ENCODE assay signal across 22 mouse cellular contexts in genomic region chr11:55589376-55590167, GRCm38 (mm10). TPM values are rescaled to one million over a fixed set of nuclear protein-coding genes. Genes with fewer than 3 reads are reported as not detected.
DNase-seq lines count a peak whose midpoint lies in the region; ATAC-seq and TF ChIP-seq lines count a peak whose summit lies in the region.
"Had no signal": no experiment of that assay in that cellular context is flagged by ENCODE, and none has a peak within 500 bp of the region (broad histone marks: within the 10 kb centered on the region; RNA-seq: fewer than 3 reads in every experiment).

No protein-coding gene starts in this region.

- H3K4me2 ChIP-seq in intestine, postnatal 0 days (replicated peaks; ENCODE audit: low read depth) = no peak overlapping the region
- H3K4me2 ChIP-seq in intestine, embryonic 16.5 days (ENCODE audit: low read depth, low read length) = no peak overlapping the region
- H3K4me2 ChIP-seq in midbrain, postnatal 0 days (ENCODE audit: low read depth, low read length, poor library complexity, severe bottlenecking) = no peak overlapping the region
- H3K4me2 ChIP-seq in midbrain, embryonic 14.5 days (ENCODE audit: low read length) = no peak overlapping the region
- H3K4me2 ChIP-seq in stomach, postnatal 0 days (replicated peaks; ENCODE audit: low read depth) = no peak overlapping the region
- H3K4me2 ChIP-seq: embryonic facial prominence, embryonic 13.5 days; heart, embryonic 13.5 days; limb, embryonic 13.5 days had no signal

- DNase-seq in cerebellum, adult 2 months = peak in 1 of 2 experiments; percentile 2
- DNase-seq in cerebellum, postnatal 25 days = no peak
- DNase-seq in midbrain, postnatal 0 days (ENCODE audit: low spot score) = peak; percentile 52
- no peak for DNase-seq in midbrain, embryonic 14.5 days
- no peak for DNase-seq in stomach, postnatal 0 days (ENCODE audit: low spot score)
- DNase-seq in heart, adult 2 months = no peak
- DNase-seq: adrenal gland, postnatal 14 days; cerebellum, adult 8-10 months; kidney, adult 2 months; thymus, postnatal 4 days had no signal

- intact Hi-C loops in heart, adult 2 months (cut with DNase I) = no loop called here

- no peaks in the 10 kb centered on the region for H3K4me1 ChIP-seq in cerebellum, adult 2 months (ENCODE audit: control insufficient read depth, insufficient read depth, low read length)
- H3K4me1 ChIP-seq in intestine, postnatal 0 days (replicated peaks; ENCODE audit: control insufficient read depth, insufficient read depth, low read length) = no peaks in the 10 kb centered on the region
- no peaks in the 10 kb centered on the region for H3K4me1 ChIP-seq in intestine, embryonic 16.5 days (ENCODE audit: control insufficient read depth, insufficient read depth, low read length)
- H3K4me1 ChIP-seq in midbrain, postnatal 0 days (ENCODE audit: insufficient read depth, low read length) = no peaks in the 10 kb centered on the region
- no peaks in the 10 kb centered on the region for H3K4me1 ChIP-seq in midbrain, embryonic 14.5 days (ENCODE audit: control insufficient read depth, insufficient read depth, low read length)
- H3K4me1 ChIP-seq in stomach, postnatal 0 days (replicated peaks; ENCODE audit: control insufficient read depth, insufficient read depth) = no peaks in the 10 kb centered on the region
- H3K4me1 ChIP-seq in heart, adult 2 months (ENCODE audit: control insufficient read depth, insufficient read depth, low read length) = no peaks in the 10 kb centered on the region
- H3K4me1 ChIP-seq: embryonic facial prominence, embryonic 13.5 days; heart, embryonic 13.5 days; limb, embryonic 13.5 days had no signal

- no peak overlapping the region for H3K4me3 ChIP-seq in cerebellum, adult 2 months (replicated peaks; ENCODE audit: insufficient read depth, low read depth, low read length)
- no peak overlapping the region for H3K4me3 ChIP-seq in intestine, postnatal 0 days (ENCODE audit: low read depth, low read length)
- no peak overlapping the region for H3K4me3 ChIP-seq in intestine, embryonic 16.5 days (ENCODE audit: low read length)
- no peak overlapping the region for H3K4me3 ChIP-seq in midbrain, postnatal 0 days (ENCODE audit: low read depth, low read length)
- H3K4me3 ChIP-seq in midbrain, embryonic 14.5 days (replicated peaks; ENCODE audit: low read depth, low read length) = no peak overlapping the region
- H3K4me3 ChIP-seq in stomach, postnatal 0 days (ENCODE audit: low read depth, low read length) = no peak overlapping the region
- H3K4me3 ChIP-seq in heart, adult 2 months = no peak overlapping the region
- H3K4me3 ChIP-seq: embryonic facial prominence, embryonic 13.5 days; heart, embryonic 13.5 days; limb, embryonic 13.5 days had no signal

- no peaks in the 10 kb centered on the region for H3K9me3 ChIP-seq in intestine, postnatal 0 days (ENCODE audit: control insufficient read depth)
- no peaks in the 10 kb centered on the region for H3K9me3 ChIP-seq in intestine, embryonic 16.5 days (ENCODE audit: control insufficient read depth, low read length)
- no peaks in the 10 kb centered on the region for H3K9me3 ChIP-seq in midbrain, postnatal 0 days (ENCODE audit: low read length)
- no peaks in the 10 kb centered on the region for H3K9me3 ChIP-seq in midbrain, embryonic 14.5 days (ENCODE audit: control insufficient read depth, low read length)
- H3K9me3 ChIP-seq in stomach, postnatal 0 days (ENCODE audit: control insufficient read depth, low read length) = no peaks in the 10 kb centered on the region
- H3K9me3 ChIP-seq: embryonic facial prominence, embryonic 13.5 days; heart, embryonic 13.5 days; limb, embryonic 13.5 days had no signal

- no peaks in the 10 kb centered on the region for H3K79me2 ChIP-seq in heart, adult 2 months (replicated peaks; ENCODE audit: control insufficient read depth, insufficient read depth, low read length)

- ATAC-seq in intestine, postnatal 0 days = no peak
- ATAC-seq in intestine, embryonic 16.5 days = no peak
- no peak for ATAC-seq in midbrain, postnatal 0 days (ENCODE audit: low FRiP score)
- no peak for ATAC-seq in midbrain, embryonic 14.5 days (ENCODE audit: low FRiP score, low TSS enrichment)
- no peak for ATAC-seq in stomach, postnatal 0 days (ENCODE audit: low FRiP score, low TSS enrichment)
- ATAC-seq: lung, postnatal 0 days had no signal

- WGBS in cerebellum, adult 2 months = 71% methylated on average over 9 of the region's 9 CpGs
- 67% methylated on average over 9 of the region's 9 CpGs for WGBS in intestine, postnatal 0 days
- 78% methylated on average over 9 of the region's 9 CpGs for WGBS in intestine, embryonic 16.5 days
- 77% methylated on average over 9 of the region's 9 CpGs for WGBS in midbrain, postnatal 0 days
- 86% methylated on average over 9 of the region's 9 CpGs for WGBS in midbrain, embryonic 14.5 days
- WGBS in stomach, postnatal 0 days = 69% methylated on average over 9 of the region's 9 CpGs
- 75% methylated on average over 9 of the region's 9 CpGs for WGBS in heart, adult 2 months

- no peaks in the 10 kb centered on the region for H3K27me3 ChIP-seq in cerebellum, adult 2 months (ENCODE audit: control insufficient read depth, insufficient read depth, low read length)
- H3K27me3 ChIP-seq in intestine, postnatal 0 days (replicated peaks; ENCODE audit: control insufficient read depth, insufficient read depth, low read length) = no peaks in the 10 kb centered on the region
- no peaks in the 10 kb centered on the region for H3K27me3 ChIP-seq in intestine, embryonic 16.5 days (replicated peaks; ENCODE audit: control insufficient read depth, insufficient read depth, low read length)
- no peaks in the 10 kb centered on the region for H3K27me3 ChIP-seq in midbrain, postnatal 0 days (ENCODE audit: insufficient read depth, low read length)
- no peaks in the 10 kb centered on the region for H3K27me3 ChIP-seq in midbrain, embryonic 14.5 days (ENCODE audit: control insufficient read depth, insufficient read depth, low read length)
- H3K27me3 ChIP-seq in stomach, postnatal 0 days (ENCODE audit: control insufficient read depth, insufficient read depth, low read length) = no peaks in the 10 kb centered on the region
- no peaks in the 10 kb centered on the region for H3K27me3 ChIP-seq in heart, adult 2 months (ENCODE audit: control insufficient read depth, insufficient read depth, low read length)
- H3K27me3 ChIP-seq: embryonic facial prominence, embryonic 13.5 days; heart, embryonic 13.5 days; limb, embryonic 13.5 days had no signal

- H3K27ac ChIP-seq in cerebellum, adult 2 months (ENCODE audit: insufficient read depth, low read length) = no peak overlapping the region
- H3K27ac ChIP-seq in intestine, postnatal 0 days (ENCODE audit: low read depth, low read length) = no peak overlapping the region
- H3K27ac ChIP-seq in intestine, embryonic 16.5 days (ENCODE audit: low read length) = no peak overlapping the region
- H3K27ac ChIP-seq in midbrain, postnatal 0 days (ENCODE audit: low read depth, low read length) = no peak overlapping the region
- H3K27ac ChIP-seq in midbrain, embryonic 14.5 days (replicated peaks; ENCODE audit: low read depth, low read length) = no peak overlapping the region
- H3K27ac ChIP-seq in stomach, postnatal 0 days (replicated peaks) = no peak overlapping the region
- H3K27ac ChIP-seq in heart, adult 2 months = no peak overlapping the region
- H3K27ac ChIP-seq: embryonic facial prominence, embryonic 13.5 days; heart, embryonic 13.5 days; limb, embryonic 13.5 days; liver, embryonic 14.5 days had no signal

- TF ChIP-seq CTCF in cerebellum, adult 2 months (IDR thresholded peaks at IDR 0.05; ENCODE audit: borderline replicate concordance, insufficient read depth, low read depth, low read length) = peak; percentile 15; the same call in 1 of the 2 replicates
- peak; percentile 28; the same call in 1 of the 2 replicates for TF ChIP-seq CTCF in intestine, postnatal 0 days (IDR thresholded peaks at IDR 0.05; ENCODE audit: low read depth)
- TF ChIP-seq CTCF in midbrain, postnatal 0 days (IDR thresholded peaks at IDR 0.05) = peak; percentile 53
- 0 out of 2 replicates have a peak, but pooled peaks have one; percentile 22 for TF ChIP-seq CTCF in stomach, postnatal 0 days (IDR thresholded peaks at IDR 0.05; ENCODE audit: low read depth)
- no peak for TF ChIP-seq CTCF in heart, adult 2 months (IDR thresholded peaks at IDR 0.05)

- no peak overlapping the region for H3K9ac ChIP-seq in intestine, postnatal 0 days (ENCODE audit: low read depth, low read length)
- H3K9ac ChIP-seq in intestine, embryonic 16.5 days (ENCODE audit: low read depth, low read length) = no peak overlapping the region
- no peak overlapping the region for H3K9ac ChIP-seq in midbrain, postnatal 0 days (replicated peaks; ENCODE audit: low read length, poor library complexity, severe bottlenecking)
- H3K9ac ChIP-seq in midbrain, embryonic 14.5 days (replicated peaks; ENCODE audit: low read length) = no peak overlapping the region
- H3K9ac ChIP-seq in stomach, postnatal 0 days (ENCODE audit: low read length) = no peak overlapping the region
- H3K9ac ChIP-seq in heart, adult 2 months (ENCODE audit: low read depth, low read length) = no peak overlapping the region
- H3K9ac ChIP-seq: embryonic facial prominence, embryonic 13.5 days; heart, embryonic 13.5 days; limb, embryonic 13.5 days; liver, embryonic 14.5 days had no signal

- no peak for TF ChIP-seq POLR2A in cerebellum, adult 2 months (IDR thresholded peaks at IDR 0.05; ENCODE audit: borderline replicate concordance, insufficient read depth, low read length)
- no peak for TF ChIP-seq POLR2A in heart, adult 2 months (IDR thresholded peaks at IDR 0.05; ENCODE audit: insufficient read depth, low read depth, low read length)

- H3K36me3 ChIP-seq in intestine, postnatal 0 days (ENCODE audit: control insufficient read depth, insufficient read depth) = no peaks in the 10 kb centered on the region
- H3K36me3 ChIP-seq in intestine, embryonic 16.5 days (ENCODE audit: control insufficient read depth, insufficient read depth, low read length) = no peaks in the 10 kb centered on the region
- H3K36me3 ChIP-seq in midbrain, postnatal 0 days (ENCODE audit: insufficient read depth, low read length) = no peaks in the 10 kb centered on the region
- no peaks in the 10 kb centered on the region for H3K36me3 ChIP-seq in midbrain, embryonic 14.5 days (ENCODE audit: control insufficient read depth, insufficient read depth, low read length)
- no peaks in the 10 kb centered on the region for H3K36me3 ChIP-seq in stomach, postnatal 0 days (ENCODE audit: control insufficient read depth, insufficient read depth, low read length)
- H3K36me3 ChIP-seq in heart, adult 2 months (ENCODE audit: control insufficient read depth, insufficient read depth, low read length) = no peaks in the 10 kb centered on the region
- H3K36me3 ChIP-seq: embryonic facial prominence, embryonic 13.5 days; heart, embryonic 13.5 days; limb, embryonic 13.5 days had no signal

- no peak for TF ChIP-seq EP300 in stomach, postnatal 0 days (optimal IDR thresholded peaks at IDR 0.05)
- no peak for TF ChIP-seq EP300 in heart, adult 2 months (IDR thresholded peaks at IDR 0.05; ENCODE audit: insufficient read depth, low read depth, low read length)

RNA-seq across cellular contexts. Expression of gene Glra1, which starts 18.4 kb away (rescaled TPM):
- 20.8 and 27.3 TPM in 2 replicates for polyA plus RNA-seq in cerebellum, adult 2 months (2012; rRNA removed)
- not detected in 2 replicates for polyA plus RNA-seq in intestine, postnatal 0 days (2015; fragmentation: Nextera tagmentation; extraction: Ambion mirVana)
- not detected in 2 replicates for polyA plus RNA-seq in intestine, embryonic 16.5 days (2015; fragmentation: Nextera tagmentation; extraction: Ambion mirVana)
- total RNA-seq in midbrain, postnatal 0 days (2014; rRNA removed) = 1.9 and 4.4 TPM in 2 replicates
- 0.43 and 0.47 TPM in 2 replicates for polyA plus RNA-seq in midbrain, postnatal 0 days (2015; fragmentation: Nextera tagmentation; extraction: Ambion mirVana)
- 0.24 and 0.53 TPM in 2 replicates for polyA plus RNA-seq in midbrain, embryonic 14.5 days (2014; fragmentation: Nextera tagmentation; extraction: Ambion mirVana)
- 0.06 TPM in 1 of 2 replicates, not detected in the other for polyA plus RNA-seq in stomach, postnatal 0 days (2015; fragmentation: Nextera tagmentation; extraction: Ambion mirVana)
- not detected for total RNA-seq in heart, adult 2 months (2021)
- not detected in 2 replicates for polyA plus RNA-seq in heart, adult 2 months (2012; rRNA removed)
- total RNA-seq: adrenal gland, postnatal 14 days; hematopoietic stem cell, adult 5-6 weeks; megakaryocyte progenitor cell, adult 5-6 weeks; neutrophil, adult 5-6 weeks had no signal
- polyA plus RNA-seq: embryonic facial prominence, embryonic 13.5 days; gonadal fat pad, adult 2 months; heart, embryonic 13.5 days; kidney, adult 2 months; large intestine, adult 2 months; limb, embryonic 13.5 days; liver, embryonic 14.5 days; lung, postnatal 0 days had no signal

Comparison
In these comparisons a context has a peak if more than half of its experiments do, and no peak if none do; other contexts are left out.
1. RNA of gene Glra1, which starts 18.4 kb away (polyA plus RNA-seq): 20.8 to 27.3 TPM in cerebellum, adult 2 months; 0.43 to 0.47 TPM in midbrain, postnatal 0 days, 0.24 to 0.53 TPM in midbrain, embryonic 14.5 days, not detected in intestine, postnatal 0 days, not detected in intestine, embryonic 16.5 days, 0.06 TPM in stomach, postnatal 0 days and not detected in heart, adult 2 months; every median in the first group is over 10 times any median in the second.